Mouse (Mus musculus) gastrocnemius, adult 18-20 months (tissue): ENCODE measurements around the gene Rest. TPM values are rescaled to one million over a fixed set of nuclear protein-coding genes. Genes with fewer than 3 reads are reported as not detected.
A peak's percentile ranks its signal among the peaks of the same experiment; 100 is the strongest.

Experiments
- DNase-seq: peaks from one replicate; pipeline ENCODE4 v3.0.0; 2021; ENCODE audit warnings: low spot score
- total RNA-seq, 2 experiments: library from RNA; stranded (reverse); gene quantifications; 2 replicates each; pipeline ENCODE4 v1.2.3; 2021

The Rest gene
- total RNA-seq, 2 experiments from 2014 or later = 9.5 to 10.4 TPM

- no peak for DNase-seq
These were observed 3.2 kb upstream of the Rest start for GRCm38 (mm10) chr5:77262105-77262504.

GRCm38 (mm10) chr5:77265671-77266065 lies 377 bp downstream of the Rest start:
- DNase-seq = peak; percentile 59

- DNase-seq = peak; percentile 31
These were observed 985 bp downstream of the Rest start for GRCm38 (mm10) chr5:77266066-77266885.

GRCm38 (mm10) chr5:77266886-77267401 lies 1.7 kb downstream of the Rest start:
- DNase-seq = no peak

GRCm38 (mm10) chr5:77267441-77267840 lies 2.1 kb downstream of the Rest start:
- no peak for DNase-seq

GRCm38 (mm10) chr5:77267957-77268624 lies 2.8 kb downstream of the Rest start:
- no peak for DNase-seq

- no peak for DNase-seq
These were observed 4.1 kb downstream of the Rest start for GRCm38 (mm10) chr5:77269399-77269798.

GRCm38 (mm10) chr5:77273151-77273550 lies 7.9 kb downstream of the Rest start:
- no peak for DNase-seq

GRCm38 (mm10) chr5:77275950-77276349 lies 10.7 kb downstream of the Rest start:
- peak; percentile 29 for DNase-seq

- no peak for DNase-seq
These were observed 11.9 kb downstream of the Rest start for GRCm38 (mm10) chr5:77277204-77277603.

- DNase-seq = no peak
These were observed 16.4 kb downstream of the Rest start for GRCm38 (mm10) chr5:77281518-77282174.

- no peak for DNase-seq
These were observed 17.0 kb downstream of the Rest start for GRCm38 (mm10) chr5:77282242-77282641.

GRCm38 (mm10) chr5:77285685-77286084 lies 20.4 kb downstream of the Rest start:
- no peak for DNase-seq

- DNase-seq = no peak
These were observed 21.6 kb downstream of the Rest start for GRCm38 (mm10) chr5:77286904-77287303.

GRCm38 (mm10) chr5:77287901-77288300 lies 22.6 kb downstream of the Rest start:
- DNase-seq = no peak

GRCm38 (mm10) chr5:77289686-77290085 lies 24.4 kb downstream of the Rest start:
- DNase-seq = no peak

GRCm38 (mm10) chr5:77290606-77291005 lies 25.3 kb downstream of the Rest start:
- no peak for DNase-seq

- DNase-seq = no peak
These were observed 27.7 kb downstream of the Rest start for GRCm38 (mm10) chr5:77292803-77293522.

- no peak for DNase-seq
These were observed 34.2 kb downstream of the Rest start for GRCm38 (mm10) chr5:77299486-77299885.

GRCm38 (mm10) chr5:77301296-77301903 lies 36.1 kb downstream of the Rest start:
- DNase-seq = no peak
